Mouse (Mus musculus) C2C12 (cell line): ENCODE measurements around the gene Sox5. TPM values are rescaled to one million over a fixed set of nuclear protein-coding genes. Genes with fewer than 3 reads are reported as not detected.

Source experiments
- H3K27me3 ChIP-seq: one replicate; pipeline ENCODE4 v1.6.1; 2011; ENCODE audit not compliant: control insufficient read depth, insufficient read depth, insufficient read length
- H3K36me3 ChIP-seq: one replicate; pipeline ENCODE4 v1.6.1; 2011; ENCODE audit not compliant: control insufficient read depth, insufficient read depth
- H3K4me3 ChIP-seq: one replicate; pipeline ENCODE4 v1.5.1; 2011; ENCODE audit warnings: mild to moderate bottlenecking, control low read depth; ENCODE audit not compliant: poor library complexity, insufficient read depth, severe bottlenecking
- H3K79me2 ChIP-seq: one replicate; pipeline ENCODE4 v1.6.1; 2011; ENCODE audit not compliant: control insufficient read depth, insufficient read depth
- H3K79me3 ChIP-seq: one replicate; pipeline ENCODE4 v1.6.1; 2011; ENCODE audit warnings: low read depth, control low read depth
- H3ac ChIP-seq: one replicate; pipeline ENCODE3; 2011; ENCODE audit warnings: low read depth; ENCODE audit not compliant: control insufficient read depth, insufficient read length
- CEBPB ChIP-seq: IDR thresholded peaks from one replicate; pipeline ENCODE4 v1.6.1; 2011; ENCODE audit warnings: low read depth, mild to moderate bottlenecking, control low read depth, moderate library complexity
- CTCF ChIP-seq: IDR thresholded peaks from one replicate; pipeline ENCODE4 v1.5.1; 2011; ENCODE audit not compliant: control insufficient read depth, insufficient read depth, insufficient read length
- FOSL1 ChIP-seq: IDR thresholded peaks from one replicate; pipeline ENCODE4 v1.8.0; 2011; ENCODE audit warnings: mild to moderate bottlenecking, low read length; ENCODE audit not compliant: poor library complexity, insufficient read depth, severe bottlenecking
- MAX ChIP-seq: IDR thresholded peaks from one replicate; pipeline ENCODE4 v1.6.1; 2011; ENCODE audit warnings: mild to moderate bottlenecking, control low read depth
- MYOD1 ChIP-seq: IDR thresholded peaks from one replicate; pipeline ENCODE4 v1.6.1; 2011; ENCODE audit warnings: low read depth; ENCODE audit not compliant: control insufficient read depth, insufficient read length
- MYOG ChIP-seq: IDR thresholded peaks from one replicate; pipeline ENCODE4 v1.6.1; 2011; ENCODE audit not compliant: control insufficient read depth, insufficient read length; ENCODE audit errors: extremely low read depth
- USF1 ChIP-seq: IDR thresholded peaks from one replicate; pipeline ENCODE4 v1.6.1; 2011; ENCODE audit warnings: low read depth, mild to moderate bottlenecking, control low read depth, moderate library complexity
- polyA plus RNA-seq: library from polyadenylated mRNA; unstranded; fragments of >200 nt; fragmentation: generic; extraction: Trizol; gene quantifications from one replicate; pipeline ENCODE4 v1.2.1, GENCODE M21; 2012; ENCODE audit warnings: missing spikeins

Gene Sox5
- polyA plus RNA-seq, 1 experiment, result 0.07 TPM

- TF ChIP-seq USF1 (no peak), MYOD1 (no peak), MAX (no peak), CEBPB (no peak), MYOG (no peak), CTCF (no peak), FOSL1 (no peak)
- H3K36me3 ChIP-seq, result no peaks in the 10 kb centered on the region
- no peak overlapping the region for H3K4me3 ChIP-seq
- H3K27me3 ChIP-seq, result no peaks in the 10 kb centered on the region
- H3K79me2 ChIP-seq, result no peaks in the 10 kb centered on the region
- no peaks in the 10 kb centered on the region for H3K79me3 ChIP-seq
- H3ac ChIP-seq, result no peak overlapping the region
These were observed 430.7 kb downstream of the Sox5 start for GRCm38 (mm10) chr6:144351049-144351448.

- TF ChIP-seq MYOD1 (no peak), USF1 (no peak), FOSL1 (no peak), CTCF (no peak), MYOG (no peak), MAX (no peak), CEBPB (no peak)
- Histone ChIP-seq H3K27me3 (no peaks in the 10 kb centered on the region), H3K36me3 (no peaks in the 10 kb centered on the region), H3K4me3 (no peak overlapping the region), H3K79me2 (no peaks in the 10 kb centered on the region), H3K79me3 (no peaks in the 10 kb centered on the region), H3ac (no peak overlapping the region)
These were observed 438.4 kb downstream of the Sox5 start for GRCm38 (mm10) chr6:144343338-144343737.

GRCm38 (mm10) chr6:144339554-144339953 lies 442.2 kb downstream of the Sox5 start:
- no peaks in the 10 kb centered on the region for H3K79me3 ChIP-seq
- no peaks in the 10 kb centered on the region for H3K36me3 ChIP-seq
- no peak overlapping the region for H3K4me3 ChIP-seq
- H3K27me3 ChIP-seq, result no peaks in the 10 kb centered on the region
- no peak overlapping the region for H3ac ChIP-seq
- TF ChIP-seq USF1, result no peak
- TF ChIP-seq MYOG, result no peak
- TF ChIP-seq MYOD1, result no peak
- no peak for TF ChIP-seq MAX
- TF ChIP-seq CTCF, result no peak
- TF ChIP-seq CEBPB, result no peak
- no peak for TF ChIP-seq FOSL1
- no peaks in the 10 kb centered on the region for H3K79me2 ChIP-seq

- Histone ChIP-seq H3K79me3 (no peaks in the 10 kb centered on the region), H3K27me3 (no peaks in the 10 kb centered on the region), H3K79me2 (no peaks in the 10 kb centered on the region), H3K4me3 (no peak overlapping the region), H3ac (no peak overlapping the region), H3K36me3 (no peaks in the 10 kb centered on the region)
- TF ChIP-seq FOSL1 (no peak), MAX (no peak), MYOD1 (no peak), CEBPB (no peak), MYOG (no peak), CTCF (no peak), USF1 (no peak)
These were observed 442.8 kb downstream of the Sox5 start for GRCm38 (mm10) chr6:144339006-144339405.

GRCm38 (mm10) chr6:144338221-144338620 lies 443.6 kb downstream of the Sox5 start:
- H3K27me3 ChIP-seq, result no peaks in the 10 kb centered on the region

GRCm38 (mm10) chr6:144337436-144337969 lies 444.3 kb downstream of the Sox5 start:
- no peaks in the 10 kb centered on the region for H3K36me3 ChIP-seq
- no peaks in the 10 kb centered on the region for H3K79me2 ChIP-seq
- no peak overlapping the region for H3K4me3 ChIP-seq
- H3K79me3 ChIP-seq, result no peaks in the 10 kb centered on the region
- no peaks in the 10 kb centered on the region for H3K27me3 ChIP-seq
- no peak overlapping the region for H3ac ChIP-seq
- TF ChIP-seq MAX (no peak), CTCF (no peak), MYOG (no peak), USF1 (no peak), FOSL1 (no peak), MYOD1 (no peak), CEBPB (no peak)

More at GRCm38 (mm10) chr6:144338221-144338620, 443.6 kb downstream of the Sox5 start:
- Histone ChIP-seq H3ac (no peak overlapping the region), H3K36me3 (no peaks in the 10 kb centered on the region), H3K79me3 (no peaks in the 10 kb centered on the region), H3K79me2 (no peaks in the 10 kb centered on the region), H3K4me3 (no peak overlapping the region)
- no peak for TF ChIP-seq MAX
- TF ChIP-seq MYOG, result no peak
- TF ChIP-seq USF1, result no peak
- TF ChIP-seq CEBPB, result no peak
